Mouse (Mus musculus) heart, embryonic 12.5 days (tissue): ENCODE measurements around the gene Cadm3. TPM values are rescaled to one million over a fixed set of nuclear protein-coding genes. Genes with fewer than 3 reads are reported as not detected.

Experiments
- ATAC-seq: fragments of 200-750 bp; cut with Nextera tagmentation; 2 replicates; pipeline ENCODE4 v1.8.0; 2017; ENCODE audit warnings: moderate TSS enrichment, moderate library complexity; ENCODE audit not compliant: insufficient number of reproducible peaks, low FRiP score
- H3K27ac ChIP-seq: fragments of 300-500 bp; sonication (generic); 2 replicates; pipeline ENCODE4 v1.5.1; 2016; ENCODE audit warnings: mild to moderate bottlenecking, moderate library complexity; ENCODE audit not compliant: poor library complexity, severe bottlenecking
- H3K27me3 ChIP-seq: fragments of 300-500 bp; sonication (generic); replicated peaks from 2 replicates; pipeline ENCODE4 v1.6.1; 2016; ENCODE audit warnings: mild to moderate bottlenecking, moderate library complexity
- H3K36me3 ChIP-seq: fragments of 300-500 bp; sonication (generic); 2 replicates; pipeline ENCODE4 v1.6.1; 2016; ENCODE audit warnings: mild to moderate bottlenecking, moderate library complexity
- H3K4me1 ChIP-seq: fragments of 300-500 bp; sonication (generic); replicated peaks from 2 replicates; pipeline ENCODE4 v1.6.1; 2016; ENCODE audit warnings: mild to moderate bottlenecking
- H3K4me2 ChIP-seq: fragments of 300-500 bp; sonication (generic); 2 replicates; pipeline ENCODE4 v1.6.1; 2016; ENCODE audit warnings: mild to moderate bottlenecking, moderate library complexity
- H3K4me3 ChIP-seq: fragments of 300-500 bp; sonication (generic); 2 replicates; pipeline ENCODE4 v1.5.1; 2016; ENCODE audit warnings: mild to moderate bottlenecking
- H3K9ac ChIP-seq: fragments of 300-500 bp; sonication (generic); 2 replicates; pipeline ENCODE4 v1.6.1; 2016; ENCODE audit warnings: mild to moderate bottlenecking, moderate library complexity
- H3K9me3 ChIP-seq: fragments of 300-500 bp; sonication (generic); replicated peaks from 2 replicates; pipeline ENCODE4 v1.6.1; 2016; ENCODE audit warnings: mild to moderate bottlenecking, moderate library complexity
- WGBS: fragments of 180-500 bp; shearing (Covaris S2); methylation state at CpG from one replicate; pipeline ENCODE4 v1.1.7; 2016; 5-methylcytosine and 5-hydroxymethylcytosine counted together
- polyA plus RNA-seq: library from polyadenylated mRNA; unstranded; fragments of >200 nt; fragmentation: Nextera tagmentation; extraction: Ambion mirVana; gene quantifications from 2 replicates; pipeline ENCODE4 v1.2.1, GENCODE M21; 2016

Gene Cadm3
- polyA plus RNA-seq, 1 experiment from 2014 or later = 0.57 TPM

DNA sequence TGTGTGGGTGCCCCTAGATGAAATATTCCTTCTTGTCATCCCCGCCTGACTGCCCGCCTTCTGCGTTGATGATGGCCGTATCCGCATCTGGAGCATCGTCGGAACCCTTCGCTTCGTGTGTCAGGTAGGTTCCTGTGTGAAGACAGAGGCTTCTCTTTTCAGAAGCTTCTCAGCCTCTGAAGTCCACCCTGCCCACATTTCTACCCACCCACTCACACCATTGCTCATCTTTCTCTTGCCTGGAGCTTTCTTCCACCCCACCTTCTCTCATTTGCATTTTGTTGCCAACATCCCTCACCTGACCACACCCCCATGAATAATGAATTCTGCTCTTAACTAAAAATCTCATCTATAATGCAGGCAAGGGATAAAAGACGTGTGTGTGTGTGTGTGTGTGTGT is 30.5 kb downstream of the Cadm3 start:
- Histone ChIP-seq H3K36me3 (no peaks in the 10 kb centered on the region), H3K9ac (no peak overlapping the region), H3K4me3 (no peak overlapping the region), H3K9me3 (no peaks in the 10 kb centered on the region), H3K27ac (no peak overlapping the region), H3K4me1 (peaks cover 21% of the 10 kb centered on the region), H3K27me3 (no peaks in the 10 kb centered on the region), H3K4me2 (no peak overlapping the region)
- no peak for ATAC-seq
- 94% methylated on average over 10 of the region's 10 CpGs for WGBS

GRCm38 (mm10) chr1:173335903-173336302 is 31.6 kb downstream of the Cadm3 start:
- WGBS = 60% methylated on average over 11 of the region's 11 CpGs
- H3K4me1 ChIP-seq = peaks cover 21% of the 10 kb centered on the region
- no peaks in the 10 kb centered on the region for H3K36me3 ChIP-seq
- H3K9ac ChIP-seq = no peak overlapping the region
- no peak overlapping the region for H3K4me2 ChIP-seq
- no peak overlapping the region for H3K4me3 ChIP-seq
- no peaks in the 10 kb centered on the region for H3K27me3 ChIP-seq
- H3K9me3 ChIP-seq = no peaks in the 10 kb centered on the region
- ATAC-seq = no peak
- no peak overlapping the region for H3K27ac ChIP-seq

DNA sequence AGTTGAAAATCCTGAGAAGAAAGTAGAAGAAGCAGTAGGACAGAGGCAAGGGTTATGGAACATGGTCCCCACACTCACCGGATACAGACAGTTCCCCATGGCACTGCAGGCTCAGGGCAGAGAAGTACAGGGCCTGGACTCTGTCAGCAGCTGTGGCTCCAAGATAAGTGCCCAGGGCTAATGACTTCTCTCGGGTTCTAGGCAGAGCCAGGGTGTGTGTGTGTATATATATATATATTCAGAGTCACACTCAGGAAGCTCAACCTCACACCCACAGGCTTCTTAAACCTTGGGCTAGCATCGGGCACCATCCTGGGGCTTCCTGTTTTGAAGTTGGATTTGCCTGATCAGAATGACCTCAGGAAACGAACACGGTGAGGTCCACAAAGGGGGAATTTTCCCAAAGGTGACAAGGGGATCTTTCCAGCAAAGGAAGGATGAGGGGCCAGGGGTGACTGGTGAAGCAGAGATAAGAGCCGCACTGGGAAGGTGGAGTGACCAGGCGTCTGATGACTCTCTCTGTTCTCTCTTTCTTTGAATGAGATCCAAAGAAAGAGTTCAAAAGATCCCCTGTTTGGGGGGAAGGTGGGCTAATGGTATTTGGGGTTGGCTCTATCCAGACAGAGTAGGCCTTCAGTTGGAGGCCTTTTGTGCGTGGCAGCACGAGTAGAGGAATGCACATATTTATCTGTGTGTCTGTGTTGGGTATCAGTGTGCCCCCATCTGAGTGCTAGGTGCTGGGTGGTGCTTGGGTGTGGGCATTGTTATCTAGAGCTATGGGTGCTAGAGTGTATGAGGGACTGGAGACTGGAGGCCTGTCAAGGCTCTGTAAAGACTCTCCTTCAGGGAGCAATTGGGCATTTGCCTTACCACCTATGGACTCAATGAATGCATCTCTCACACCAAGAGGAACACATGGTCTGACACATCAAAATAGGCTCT is 33.9 kb downstream of the Cadm3 start, which contains the start of gene Ackr1:
TSS of gene Ackr1 (minus strand) at position 439 of the 942 bp plus-strand sequence.
- Histone ChIP-seq H3K27me3 (no peaks in the 10 kb centered on the region), H3K9me3 (no peaks in the 10 kb centered on the region), H3K27ac (peak within 1 kb of the TSS; percentile 31; the same call in 1 of the 2 replicates), H3K9ac (no peak within 1 kb of the TSS), H3K4me3 (0 out of 2 replicates have a peak within 1 kb of the TSS, but pooled peaks have one; percentile 22), H3K4me2 (peak within 1 kb of the TSS; percentile 19), H3K4me1 (peaks cover 28% of the 10 kb centered on the region), H3K36me3 (no peaks in the 10 kb centered on the region)
- ATAC-seq = peak; percentile 87
- WGBS = 22% methylated on average over 9 of the region's 9 CpGs

DNA sequence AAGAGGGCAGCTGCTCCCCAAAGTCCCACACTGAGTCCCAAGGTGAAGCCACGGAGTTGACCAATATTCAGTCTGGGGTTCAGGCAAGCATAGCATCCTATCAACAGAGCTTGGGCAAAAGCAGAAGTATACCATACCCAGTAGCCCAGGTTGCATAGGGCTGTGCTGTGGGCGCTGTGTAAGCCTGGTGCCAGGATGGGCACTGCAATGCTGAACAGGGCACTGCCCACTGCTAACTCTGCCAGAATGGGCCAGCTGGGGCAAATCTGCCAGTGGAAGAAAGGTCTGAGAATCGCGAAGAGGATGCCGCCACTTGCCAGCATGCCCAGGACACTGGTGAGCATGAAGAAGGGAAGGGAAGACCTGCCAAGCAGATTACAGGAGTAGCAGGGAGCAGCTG is 35.1 kb downstream of the Cadm3 start:
- H3K27ac ChIP-seq = no peak overlapping the region
- no peaks in the 10 kb centered on the region for H3K36me3 ChIP-seq
- peaks cover 28% of the 10 kb centered on the region for H3K4me1 ChIP-seq
- 80% methylated on average over 5 of the region's 5 CpGs for WGBS
- ATAC-seq = no peak
- no peak overlapping the region for H3K9ac ChIP-seq
- H3K4me3 ChIP-seq = peak overlapping the region; percentile 22
- peak overlapping the region; percentile 19 for H3K4me2 ChIP-seq
- H3K9me3 ChIP-seq = no peaks in the 10 kb centered on the region
- no peaks in the 10 kb centered on the region for H3K27me3 ChIP-seq

- no peak overlapping the region for H3K9ac ChIP-seq
- no peaks in the 10 kb centered on the region for H3K27me3 ChIP-seq
- no peaks in the 10 kb centered on the region for H3K36me3 ChIP-seq
- 0 out of 2 replicates have a peak overlapping the region, but pooled peaks have one; percentile 24 for H3K27ac ChIP-seq
- H3K9me3 ChIP-seq = no peaks in the 10 kb centered on the region
- peak overlapping the region; percentile 7; the same call in 1 of the 2 replicates for H3K4me2 ChIP-seq
- H3K4me1 ChIP-seq = peaks cover 21% of the 10 kb centered on the region
- ATAC-seq = no peak
- WGBS = 62% methylated on average over 5 of the region's 5 CpGs
- no peak overlapping the region for H3K4me3 ChIP-seq
Measured at GRCm38 (mm10) chr1:173329743-173330142, 37.8 kb downstream of the Cadm3 start.

- no peak overlapping the region for H3K9ac ChIP-seq
- no peak overlapping the region for H3K4me3 ChIP-seq
- peak overlapping the region; percentile 7; the same call in 1 of the 2 replicates for H3K4me2 ChIP-seq
- peak; percentile 40 for ATAC-seq
- no peaks in the 10 kb centered on the region for H3K27me3 ChIP-seq
- peaks cover 21% of the 10 kb centered on the region for H3K4me1 ChIP-seq
- H3K27ac ChIP-seq = 0 out of 2 replicates have a peak overlapping the region, but pooled peaks have one; percentile 24
- H3K9me3 ChIP-seq = no peaks in the 10 kb centered on the region
- no peaks in the 10 kb centered on the region for H3K36me3 ChIP-seq
- WGBS = 0% methylated on average over 4 of the region's 4 CpGs
Measured at GRCm38 (mm10) chr1:173329185-173329584, 38.3 kb downstream of the Cadm3 start.

DNA sequence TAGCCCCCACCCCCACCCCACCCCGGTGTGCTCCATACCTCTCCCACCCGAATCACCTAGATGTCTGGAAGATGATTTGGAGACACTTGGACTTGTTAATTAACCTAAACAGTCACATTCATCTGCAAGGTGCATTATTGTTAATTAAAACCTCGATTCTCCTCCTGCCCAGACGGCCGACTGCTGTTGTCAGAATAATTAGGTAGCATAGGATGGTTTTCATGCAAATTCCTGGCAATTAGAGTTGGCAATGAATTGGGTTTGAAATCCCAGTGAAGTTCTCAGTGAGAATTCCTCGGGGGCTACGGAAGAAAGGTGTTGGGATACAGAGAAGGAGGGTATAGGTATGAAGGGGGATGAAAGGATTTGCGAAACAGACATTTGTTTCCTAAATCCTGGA is 39.0 kb downstream of the Cadm3 start:
- Histone ChIP-seq H3K27me3 (no peaks in the 10 kb centered on the region), H3K4me1 (peaks cover 15% of the 10 kb centered on the region), H3K4me2 (no peak overlapping the region), H3K4me3 (no peak overlapping the region), H3K27ac (no peak overlapping the region), H3K36me3 (no peaks in the 10 kb centered on the region), H3K9ac (no peak overlapping the region), H3K9me3 (no peaks in the 10 kb centered on the region)
- WGBS = 73% methylated on average over 8 of the region's 8 CpGs
- ATAC-seq = no peak

GRCm38 (mm10) chr1:173326552-173326951 is 40.9 kb downstream of the Cadm3 start:
- no peak overlapping the region for H3K9ac ChIP-seq
- no peak overlapping the region for H3K4me2 ChIP-seq
- no peak overlapping the region for H3K4me3 ChIP-seq
- H3K9me3 ChIP-seq = no peaks in the 10 kb centered on the region
- no peak for ATAC-seq
- no peaks in the 10 kb centered on the region for H3K36me3 ChIP-seq
- H3K27ac ChIP-seq = no peak overlapping the region
- peaks cover 8% of the 10 kb centered on the region for H3K4me1 ChIP-seq
- no peaks in the 10 kb centered on the region for H3K27me3 ChIP-seq
- WGBS = 67% methylated on average over 1 of the region's 1 CpGs

DNA sequence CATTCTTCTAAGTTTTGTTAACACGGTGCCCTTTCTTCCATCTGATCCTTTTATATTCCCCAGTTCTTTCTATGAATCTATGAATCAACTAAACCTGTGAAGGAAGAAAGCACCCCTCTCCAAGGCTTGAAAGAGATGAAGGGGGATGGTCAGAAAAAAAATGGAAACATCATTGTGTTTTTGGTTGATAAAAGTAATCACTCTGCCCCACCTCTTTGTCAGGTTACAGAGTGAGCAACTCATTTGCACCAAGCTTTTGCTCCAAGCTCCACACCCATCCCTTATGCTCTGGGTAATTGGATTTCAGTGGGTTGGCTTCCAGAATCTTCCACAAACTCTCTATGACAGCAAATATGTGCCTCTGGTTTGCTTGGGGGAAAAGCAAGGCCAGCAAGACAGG is 42.1 kb downstream of the Cadm3 start:
- Histone ChIP-seq H3K9me3 (no peaks in the 10 kb centered on the region), H3K4me1 (peaks cover 8% of the 10 kb centered on the region), H3K27ac (no peak overlapping the region), H3K9ac (no peak overlapping the region), H3K36me3 (no peaks in the 10 kb centered on the region), H3K4me3 (no peak overlapping the region), H3K27me3 (no peaks in the 10 kb centered on the region), H3K4me2 (no peak overlapping the region)
- WGBS = 81% methylated on average over 1 of the region's 1 CpGs
- ATAC-seq = no peak

DNA sequence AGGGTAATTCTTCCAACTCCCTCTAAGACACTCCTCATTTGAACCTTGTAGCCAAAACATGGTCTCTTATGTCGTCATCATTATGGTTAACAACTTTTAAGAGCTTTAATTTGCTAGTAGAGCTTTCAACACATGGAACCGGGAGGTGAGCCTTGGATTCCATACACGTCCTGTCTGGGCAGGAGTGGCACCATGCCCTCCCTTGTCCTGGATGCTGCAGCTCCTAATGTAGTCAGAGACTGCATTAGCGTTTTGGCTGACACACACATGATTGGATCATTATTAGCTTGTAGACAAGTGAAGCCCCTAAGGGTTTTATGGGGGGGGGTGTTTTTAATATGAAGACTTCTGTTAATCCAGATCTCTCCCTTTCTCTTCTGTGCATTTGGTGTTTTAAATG is 42.5 kb downstream of the Cadm3 start:
- no peak overlapping the region for H3K9ac ChIP-seq
- 55% methylated on average over 4 of the region's 4 CpGs for WGBS
- no peaks in the 10 kb centered on the region for H3K27me3 ChIP-seq
- no peaks in the 10 kb centered on the region for H3K9me3 ChIP-seq
- H3K4me3 ChIP-seq = no peak overlapping the region
- H3K4me1 ChIP-seq = peaks cover 8% of the 10 kb centered on the region
- H3K27ac ChIP-seq = no peak overlapping the region
- no peaks in the 10 kb centered on the region for H3K36me3 ChIP-seq
- no peak overlapping the region for H3K4me2 ChIP-seq
- ATAC-seq = no peak

- Histone ChIP-seq H3K27ac (no peak overlapping the region), H3K9ac (no peak overlapping the region), H3K4me2 (no peak overlapping the region), H3K9me3 (no peaks in the 10 kb centered on the region), H3K4me1 (peaks cover 2% of the 10 kb centered on the region; the same call in 1 of the 2 replicates), H3K4me3 (no peak overlapping the region), H3K27me3 (no peaks in the 10 kb centered on the region), H3K36me3 (no peaks in the 10 kb centered on the region)
- ATAC-seq = no peak
- WGBS = 21% methylated on average over 5 of the region's 5 CpGs
Measured at GRCm38 (mm10) chr1:173323839-173324585, 43.5 kb downstream of the Cadm3 start.
